Mouse (Mus musculus): ENCODE results near the gene Socs1.
A peak's percentile ranks its signal among the peaks of the same experiment; 100 is the strongest.

Socs1 gene

DNA sequence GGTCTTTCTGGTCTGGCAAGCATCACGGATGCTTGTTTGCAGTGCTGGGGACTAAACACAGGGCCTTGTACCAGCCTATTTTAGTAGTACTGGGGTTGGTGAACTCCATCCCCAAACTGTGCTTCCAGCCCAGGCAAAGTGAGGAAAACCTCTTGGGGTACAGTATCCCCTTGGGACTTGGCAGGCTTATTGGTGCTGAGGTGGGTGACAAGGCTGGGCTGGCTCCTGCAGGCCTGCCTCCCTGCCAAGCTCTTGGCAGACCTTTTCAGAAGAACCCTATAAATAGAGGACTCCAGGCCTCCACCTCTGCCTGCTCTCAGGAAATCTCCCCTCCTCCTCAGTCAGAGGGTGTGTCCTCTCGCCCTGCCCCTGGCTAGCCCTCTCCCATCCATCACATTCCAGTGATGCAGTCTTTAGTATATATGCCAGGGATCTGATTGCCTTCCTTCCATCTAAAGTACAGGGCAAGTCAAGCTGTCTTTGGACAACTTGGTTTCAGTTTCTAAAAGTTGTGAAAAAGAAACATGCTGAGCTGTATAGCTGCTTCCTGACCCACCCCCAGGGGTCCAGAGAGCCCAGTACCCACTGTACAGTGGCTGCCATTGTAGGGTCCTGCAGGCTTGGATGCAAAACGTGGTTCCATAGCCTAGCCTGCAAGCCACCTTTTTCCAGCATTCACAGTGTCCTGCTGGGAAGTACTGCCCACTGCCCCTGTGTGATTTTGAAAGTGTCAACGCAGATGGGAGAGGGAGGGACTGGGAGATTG, 1.6 kb upstream of the Socs1 start:
- DNase-seq (ENCODE audit: low spot score in 2 of 2), result no peak

DNA sequence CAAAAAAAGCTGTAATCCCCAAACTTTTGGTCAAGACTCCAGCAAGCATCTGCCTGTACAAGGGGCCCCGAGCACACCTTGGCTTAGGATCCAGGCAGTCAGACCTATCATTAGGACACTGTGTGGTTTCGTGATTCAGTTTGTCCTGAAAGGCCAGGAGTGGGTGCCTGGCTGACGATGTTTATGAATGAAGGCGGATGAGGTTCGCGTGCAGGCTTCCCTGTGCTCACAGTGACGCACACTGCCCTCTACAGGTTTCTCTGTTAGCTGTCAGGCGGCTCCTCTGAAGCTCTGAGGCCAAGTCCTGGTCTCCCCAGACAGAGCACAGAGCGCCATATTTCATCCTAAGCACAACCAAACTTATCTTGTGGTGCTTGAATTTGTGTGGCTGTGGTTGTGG, 952 bp upstream of the Socs1 start:
- peak; percentile 64 to 69 for DNase-seq (ENCODE audit: low spot score in 2 of 2)

DNA sequence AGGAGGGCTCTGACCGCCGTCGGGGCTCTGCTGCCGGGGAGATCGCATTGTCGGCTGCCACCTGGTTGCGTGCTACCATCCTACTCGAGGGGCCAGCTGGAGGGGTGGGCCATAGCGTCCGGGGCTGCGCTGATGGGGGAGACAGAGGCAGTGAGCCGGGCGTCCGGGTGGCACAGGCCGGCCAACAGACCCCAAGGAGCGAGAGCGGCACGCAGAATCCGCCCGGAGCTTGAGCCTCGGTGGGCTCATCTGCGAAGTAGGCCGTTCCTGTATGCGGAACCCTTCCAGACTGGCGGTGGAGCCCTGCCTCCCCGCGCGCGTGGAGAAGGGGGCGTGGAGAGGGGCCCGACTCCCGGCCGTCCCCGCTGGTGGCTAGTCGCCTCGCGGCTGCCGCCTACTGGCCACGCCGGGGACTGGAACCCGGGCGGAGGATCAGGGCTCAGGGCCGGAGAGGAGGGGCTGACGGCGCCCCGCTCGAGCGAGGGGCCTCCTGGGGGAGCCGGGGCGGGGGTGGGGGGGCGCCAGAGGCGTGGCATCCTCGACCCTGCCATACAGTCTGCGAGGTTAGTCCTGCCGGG, 454 bp downstream of the Socs1 start:
- DNase-seq (ENCODE audit: low spot score in 2 of 2), result peak; percentile 77 to 78

DNA sequence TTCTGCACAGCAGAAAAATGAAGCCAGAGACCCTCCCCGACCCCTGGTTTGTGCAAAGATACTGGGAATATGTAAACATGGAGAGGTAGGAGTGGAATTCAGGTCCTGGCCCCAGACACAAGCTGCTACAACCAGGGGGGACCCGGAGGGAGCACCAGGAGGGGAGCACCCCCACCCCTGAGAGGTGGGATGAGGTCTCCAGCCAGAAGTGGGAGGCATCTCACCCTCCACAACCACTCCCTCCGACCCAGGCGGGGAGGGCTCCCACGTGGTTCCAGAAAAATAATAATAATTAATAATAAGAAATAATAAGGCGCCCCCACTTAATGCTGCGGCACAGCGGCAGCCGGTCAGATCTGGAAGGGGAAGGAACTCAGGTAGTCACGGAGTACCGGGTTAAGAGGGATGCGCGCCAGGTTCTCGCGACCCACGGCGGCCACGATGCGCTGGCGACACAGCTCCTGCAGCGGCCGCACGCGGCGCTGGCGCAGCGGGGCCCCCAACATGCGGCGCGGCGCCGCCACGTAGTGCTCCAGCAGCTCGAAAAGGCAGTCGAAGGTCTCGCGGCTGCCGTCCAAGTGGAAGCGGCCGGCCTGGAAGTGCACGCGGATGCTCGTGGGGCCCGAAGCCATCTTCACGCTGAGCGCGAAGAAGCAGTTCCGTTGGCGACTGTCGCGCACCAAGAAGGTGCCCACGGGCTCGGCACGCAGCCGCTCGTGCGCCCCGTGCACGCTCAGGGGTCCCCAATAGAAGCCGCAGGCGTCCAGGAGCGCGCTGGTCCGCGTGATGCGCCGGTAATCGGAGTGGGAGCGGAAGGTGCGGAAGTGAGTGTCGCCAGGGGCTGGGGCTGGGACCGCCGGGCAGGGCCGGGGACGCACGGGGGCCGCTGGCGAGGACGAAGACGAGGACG, 1.2 kb downstream of the Socs1 start:
- DNase-seq (ENCODE audit: low spot score in 2 of 2), result peak in 1 of 2 experiments; percentile 11

DNA sequence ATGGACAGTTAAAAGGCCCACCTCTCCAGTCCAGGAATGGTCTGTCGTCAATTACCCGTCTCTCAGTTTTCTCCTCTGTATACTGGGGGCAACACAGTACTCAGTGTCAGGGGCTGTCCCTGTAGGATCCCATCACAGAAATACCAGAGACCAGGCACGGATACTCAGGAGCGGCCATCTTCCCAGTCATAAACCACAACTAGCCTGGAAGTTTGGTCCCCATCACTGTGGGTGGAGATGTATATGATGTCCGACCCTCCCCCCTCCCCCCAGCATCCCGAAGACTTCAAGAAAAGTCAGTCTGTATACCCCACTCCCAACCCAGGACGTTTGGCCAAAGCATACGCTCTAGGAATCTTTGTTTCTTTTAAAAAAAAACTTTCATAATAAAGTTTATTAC, 1.9 kb downstream of the Socs1 start:
- DNase-seq (ENCODE audit: low spot score in 2 of 2), result no peak

DNA sequence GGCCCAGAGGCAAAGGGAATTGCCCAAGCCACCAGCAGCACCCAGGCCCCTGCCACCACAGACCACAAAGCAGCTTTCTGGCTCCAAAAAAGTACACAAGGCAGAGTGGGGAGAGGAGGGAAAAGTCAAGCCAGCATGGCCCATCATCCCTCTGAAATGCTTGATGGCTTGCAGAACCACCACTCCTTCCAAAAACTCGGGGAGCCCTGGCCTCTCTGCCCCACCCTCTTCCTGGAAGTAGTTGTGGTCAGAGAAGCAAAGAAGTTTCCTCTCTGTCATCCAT, 2.2 kb downstream of the Socs1 start:
- no peak for DNase-seq (ENCODE audit: low spot score in 2 of 2)

DNA sequence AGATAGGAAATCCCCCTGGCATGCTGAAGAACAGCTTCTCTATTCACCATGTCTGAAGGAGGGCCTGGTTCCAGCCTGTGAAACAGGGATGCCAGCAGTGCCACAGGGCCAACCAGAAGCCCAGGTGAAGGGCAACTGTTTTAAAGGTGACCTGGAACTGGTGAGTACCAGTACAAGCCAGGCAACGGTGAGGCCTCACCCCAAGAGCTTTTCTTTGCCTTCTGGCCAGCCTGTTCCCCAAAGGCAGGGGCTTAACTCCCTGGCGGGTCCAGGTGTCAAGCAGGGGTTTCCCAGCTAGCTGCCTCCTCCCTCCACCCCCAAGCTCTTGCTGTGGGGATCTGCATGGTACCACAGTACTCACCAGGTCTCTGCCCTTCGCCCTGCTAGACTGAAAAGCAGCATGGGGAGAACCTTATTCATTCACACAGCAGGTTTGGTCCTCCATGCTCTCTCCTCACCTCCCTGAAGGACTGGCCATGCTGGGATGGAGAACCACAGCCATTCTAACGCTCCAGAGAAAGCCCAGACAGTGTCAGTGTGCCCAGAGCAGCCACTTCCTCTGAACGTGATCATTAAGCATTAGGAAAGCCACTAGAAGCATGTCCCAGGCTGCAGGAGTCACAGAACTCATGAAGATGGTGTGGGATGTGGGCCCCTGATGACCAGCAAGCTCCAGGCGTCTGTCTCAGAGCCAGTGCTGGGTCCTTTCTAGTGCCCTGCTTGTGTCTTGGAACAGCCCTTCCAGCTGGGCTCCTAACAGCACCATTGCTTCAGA, 2.8 kb downstream of the Socs1 start:
- no peak for DNase-seq (ENCODE audit: low spot score in 2 of 2)

DNA sequence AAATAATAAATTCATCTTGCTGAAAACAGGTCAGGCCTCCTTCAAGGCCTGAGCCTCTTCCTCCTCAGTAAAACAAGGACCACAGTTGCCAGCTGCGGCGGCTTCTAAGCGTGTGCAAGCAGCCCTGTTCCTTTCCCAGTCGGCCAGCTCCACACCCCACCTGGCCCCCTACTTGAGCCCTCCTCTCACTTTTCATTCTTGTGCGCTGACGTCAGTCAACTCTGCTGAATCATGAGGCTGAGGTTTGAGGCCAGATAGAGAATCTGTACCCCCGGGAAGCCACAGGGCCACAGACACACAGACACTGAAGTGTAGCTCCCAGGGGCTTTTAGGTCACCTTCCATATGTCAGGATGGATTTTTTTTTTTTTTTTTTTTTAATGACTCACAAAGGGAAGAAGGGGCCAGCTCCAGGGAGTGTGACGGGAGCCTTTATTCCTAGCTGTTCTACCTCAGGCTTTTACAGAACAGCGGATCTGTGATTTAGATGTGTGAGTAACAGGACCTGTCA, 3.4 kb downstream of the Socs1 start:
- DNase-seq (ENCODE audit: low spot score in 2 of 2), result no peak

DNA sequence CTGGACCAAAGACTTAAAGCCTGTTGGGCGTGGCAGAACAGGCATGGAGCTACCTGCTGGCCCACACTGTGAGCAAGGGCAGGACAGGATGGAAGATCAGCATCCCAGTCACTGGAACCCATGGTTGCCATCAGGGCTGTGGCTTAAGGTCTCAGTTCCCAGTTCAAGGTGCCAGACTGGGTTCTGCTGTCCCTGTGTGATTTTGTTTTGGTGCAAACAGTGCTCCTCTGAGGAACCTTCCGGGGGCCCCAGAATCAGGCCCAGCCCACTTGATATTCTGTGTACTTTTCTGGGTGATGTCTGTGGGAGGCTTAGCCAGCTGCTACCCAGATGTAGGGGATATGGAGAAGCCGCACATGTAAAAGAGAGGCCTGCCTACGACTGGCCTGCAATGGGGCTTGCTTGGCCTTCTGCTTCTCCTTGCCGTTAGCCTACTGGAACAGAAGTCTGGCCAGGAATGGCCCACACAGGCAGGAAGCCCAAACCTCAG, 4.7 kb downstream of the Socs1 start:
- DNase-seq (ENCODE audit: low spot score in 2 of 2), result no peak

DNA sequence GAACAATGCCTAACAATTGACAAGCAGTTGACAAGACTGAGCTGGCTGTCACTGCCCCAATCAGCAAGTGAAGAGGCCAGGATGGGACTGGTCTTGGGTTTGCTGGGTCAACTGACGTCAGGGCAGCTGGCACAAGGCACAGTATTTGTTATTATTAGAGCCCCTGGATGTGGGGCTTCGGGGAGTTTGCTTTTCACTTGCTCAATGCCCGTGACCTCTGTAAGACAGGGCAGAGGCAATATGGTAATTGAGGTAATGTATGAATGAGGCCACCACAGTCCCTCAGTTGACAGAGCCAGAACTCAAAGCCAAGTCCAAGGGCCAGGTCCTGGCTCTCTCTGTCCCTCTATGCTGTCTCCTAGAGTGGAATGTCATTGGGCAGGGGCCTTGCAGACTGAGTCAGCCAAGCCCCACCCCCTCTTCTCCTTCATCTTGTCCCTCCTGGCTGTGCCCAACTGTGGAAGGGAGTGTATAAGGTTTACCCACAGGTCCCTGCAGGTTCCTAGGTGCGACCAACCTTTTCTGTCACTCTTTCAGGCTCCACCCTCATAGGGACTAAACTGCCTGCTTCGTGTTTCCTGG, 7.7 kb downstream of the Socs1 start:
- DNase-seq (ENCODE audit: low spot score in 2 of 2), result no peak

DNA sequence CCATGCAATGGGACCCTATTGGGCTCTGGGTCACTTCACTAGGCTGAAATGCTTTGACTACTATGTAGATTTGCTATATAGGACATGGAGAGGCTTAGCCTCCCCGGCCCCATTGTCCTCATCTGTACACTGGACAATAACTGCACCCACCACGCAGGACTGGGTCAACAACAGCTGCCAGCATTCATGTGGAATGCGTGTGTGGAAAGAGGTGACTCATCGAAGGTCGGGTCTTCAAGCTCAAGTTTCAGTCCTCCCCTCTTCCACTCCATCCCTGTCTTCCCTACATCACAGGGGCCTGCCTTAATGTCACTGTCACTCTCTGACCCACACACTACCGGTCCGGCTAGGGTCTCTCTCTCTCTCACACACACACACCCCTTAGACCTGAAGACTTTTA, 9.0 kb downstream of the Socs1 start:
- DNase-seq (ENCODE audit: low spot score in 2 of 2), result no peak

DNA sequence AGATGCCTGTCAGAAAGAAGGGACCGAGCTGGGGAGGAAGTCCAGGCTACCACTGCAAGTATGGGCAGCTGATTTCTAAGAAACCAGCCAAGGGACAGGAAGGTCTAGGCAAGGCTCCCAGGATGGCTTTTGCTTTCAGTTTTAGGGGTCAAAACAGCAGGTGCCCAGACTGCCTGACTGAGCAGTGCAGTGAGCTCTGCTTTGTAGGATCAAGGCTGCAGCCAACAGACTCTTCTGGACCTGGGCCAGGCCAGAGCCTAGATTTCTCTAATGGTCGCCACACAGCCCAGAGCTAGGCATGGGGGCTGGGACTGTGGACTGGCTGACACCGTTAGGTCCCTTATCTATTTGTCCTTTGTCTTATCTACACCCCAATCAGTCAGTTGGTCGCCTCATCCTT, 10.6 kb downstream of the Socs1 start:
- no peak for DNase-seq (ENCODE audit: low spot score in 2 of 2)

DNA sequence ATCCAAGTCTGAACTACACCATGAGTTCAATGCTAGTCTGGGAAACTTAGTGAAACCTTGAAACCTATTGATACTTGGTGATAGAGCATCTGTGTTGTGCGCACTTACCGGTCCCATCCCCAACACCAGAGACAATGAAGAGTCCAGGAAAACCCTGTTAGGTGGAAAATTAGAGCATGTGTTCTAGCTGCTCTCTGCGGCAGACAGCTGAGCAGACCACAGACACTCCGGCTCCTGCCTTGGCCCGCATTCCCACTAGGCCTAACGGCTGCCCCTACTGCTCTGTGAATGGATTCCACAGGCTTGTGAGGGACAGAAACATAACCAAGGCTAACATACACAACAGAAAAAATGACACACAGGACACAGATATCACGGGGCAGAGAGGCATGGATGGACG, 11.8 kb downstream of the Socs1 start:
- no peak for DNase-seq (ENCODE audit: low spot score in 2 of 2)

DNA sequence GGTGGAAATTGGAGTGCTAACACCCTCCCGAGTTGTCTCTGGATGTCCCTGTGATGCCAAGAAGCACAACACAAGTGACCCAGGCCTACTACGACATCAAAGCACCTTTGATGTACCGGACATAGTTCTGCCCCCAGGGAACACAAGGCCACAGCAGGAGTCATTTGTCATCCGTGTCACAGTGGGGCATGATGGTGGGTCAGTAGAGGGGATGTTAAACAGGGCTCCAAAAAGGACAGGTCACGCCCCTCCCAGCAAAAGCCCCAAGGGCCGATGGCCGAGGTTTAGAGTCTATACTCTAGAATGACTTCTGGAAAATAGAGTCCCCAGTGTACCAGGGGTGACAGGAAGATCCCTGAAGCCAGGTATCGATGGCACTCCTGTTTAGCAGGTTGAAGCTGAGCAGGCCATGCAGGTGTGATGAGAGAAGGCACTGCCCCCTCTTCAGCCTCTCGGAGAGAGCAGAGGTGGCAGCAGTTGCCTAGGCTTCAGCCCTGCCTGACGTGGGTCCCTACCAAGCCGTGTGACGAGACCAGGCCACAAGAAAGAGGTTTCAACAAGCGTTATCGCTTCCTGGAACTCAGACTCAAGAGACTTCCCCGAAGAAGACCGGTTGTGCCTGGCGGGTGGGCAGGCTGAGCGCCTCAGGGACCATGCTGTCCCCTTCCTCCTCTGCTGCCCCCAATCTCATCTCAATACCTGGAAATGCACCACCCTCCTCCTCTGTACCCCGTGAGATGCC, 13.4 kb downstream of the Socs1 start:
- no peak for DNase-seq (ENCODE audit: low spot score in 2 of 2)

DNA sequence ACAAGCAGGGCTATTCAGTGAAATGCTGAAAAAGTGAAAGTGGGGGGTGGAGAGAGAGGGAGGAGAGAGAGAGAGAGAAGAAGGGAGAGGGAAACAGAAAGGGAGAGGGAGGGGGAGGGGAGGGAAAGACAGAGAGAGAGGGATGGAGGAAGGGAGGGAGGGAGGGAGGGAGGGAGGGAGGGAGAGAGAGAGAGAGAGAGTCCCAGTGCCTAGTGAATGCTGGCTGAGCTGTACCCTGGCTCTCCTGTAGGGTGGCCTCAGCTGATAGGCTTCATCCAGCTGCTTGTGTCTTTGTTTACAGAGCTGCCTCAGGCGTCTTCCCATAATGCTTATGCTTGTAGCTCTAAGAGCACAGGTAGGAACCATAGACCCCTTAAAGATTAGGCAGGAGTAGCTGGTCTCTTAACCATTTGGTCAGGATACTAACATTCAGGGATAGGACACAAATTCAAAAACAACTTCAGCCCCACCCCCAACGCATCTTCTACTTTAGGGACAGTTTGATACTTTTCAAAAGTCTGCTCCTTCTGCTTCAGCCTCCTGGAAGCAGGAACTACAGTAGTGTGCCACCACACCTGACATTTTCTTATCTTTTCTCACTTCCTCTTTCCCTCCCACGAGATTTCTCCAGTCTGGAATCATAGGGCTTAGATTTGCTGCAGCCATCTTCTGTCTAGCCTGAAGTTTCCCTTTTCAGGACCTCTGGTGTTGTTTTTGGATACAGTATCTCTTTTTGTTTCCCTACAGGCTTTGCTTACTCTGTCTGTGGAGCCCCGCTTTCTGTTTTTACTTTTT, 14.6 kb downstream of the Socs1 start:
- DNase-seq (ENCODE audit: low spot score in 2 of 2), result no peak

DNA sequence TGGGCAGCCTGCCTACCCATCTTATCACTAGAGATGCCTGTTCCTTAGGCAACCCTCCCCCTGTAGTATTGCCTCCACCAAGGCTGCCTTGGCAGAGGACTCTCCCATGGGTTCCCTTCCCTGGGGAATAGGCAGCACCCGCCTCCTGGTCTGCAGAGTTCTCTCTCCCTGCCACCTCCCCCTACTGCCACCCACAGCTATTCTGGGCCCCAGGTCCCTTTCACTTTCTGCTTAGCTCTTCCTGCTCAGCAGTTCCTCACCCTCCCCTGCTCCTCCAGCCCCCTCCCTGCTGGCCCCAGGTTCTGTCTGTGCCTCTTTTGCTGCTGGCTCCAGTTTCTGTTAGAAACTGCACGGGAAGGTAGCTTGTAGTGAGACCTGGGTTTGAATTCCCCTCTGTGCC, 15.7 kb downstream of the Socs1 start:
- DNase-seq (ENCODE audit: low spot score in 2 of 2), result no peak

DNA sequence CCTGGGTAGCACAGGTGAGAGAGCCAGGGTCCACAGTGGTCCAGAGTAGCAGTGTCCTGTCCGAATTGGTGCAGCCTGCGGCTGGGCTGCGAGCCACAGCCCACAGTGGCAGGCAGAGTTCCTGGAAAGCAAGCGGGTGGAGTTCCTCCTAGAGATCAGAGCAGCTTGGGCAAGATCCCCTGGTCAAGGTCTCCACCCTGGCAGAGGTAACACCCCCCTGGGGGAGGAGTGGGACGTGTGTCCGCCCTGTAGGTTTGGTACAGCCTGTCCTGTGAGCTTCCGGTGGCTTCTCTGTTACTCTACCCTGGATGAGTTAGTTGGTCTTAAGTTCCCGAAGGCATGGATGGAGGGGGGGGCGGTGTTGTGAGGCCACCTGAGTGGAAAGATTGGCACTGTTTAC, 16.5 kb downstream of the Socs1 start:
- no peak for DNase-seq (ENCODE audit: low spot score in 2 of 2)

DNA sequence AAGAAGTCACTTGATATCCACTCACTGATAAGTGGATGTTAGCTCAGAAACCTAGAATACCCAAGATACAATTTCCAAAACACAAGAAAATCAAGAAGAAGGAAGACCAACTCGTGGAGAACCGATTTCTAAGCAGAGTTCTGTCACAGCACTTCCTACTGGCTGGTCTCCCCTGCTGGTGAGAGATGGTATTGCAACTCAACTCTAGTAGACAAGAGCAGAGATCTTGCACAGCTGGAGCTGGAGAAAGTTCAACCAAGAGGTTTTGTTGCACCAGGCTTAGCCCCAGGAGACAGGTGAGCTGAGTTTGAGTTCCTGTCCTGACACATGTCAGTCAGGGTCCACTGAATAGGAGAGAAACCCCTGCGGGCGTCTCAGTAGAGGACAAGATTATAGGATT, 18.2 kb downstream of the Socs1 start:
- DNase-seq (ENCODE audit: low spot score in 2 of 2), result peak in 1 of 2 experiments; percentile 54

DNA sequence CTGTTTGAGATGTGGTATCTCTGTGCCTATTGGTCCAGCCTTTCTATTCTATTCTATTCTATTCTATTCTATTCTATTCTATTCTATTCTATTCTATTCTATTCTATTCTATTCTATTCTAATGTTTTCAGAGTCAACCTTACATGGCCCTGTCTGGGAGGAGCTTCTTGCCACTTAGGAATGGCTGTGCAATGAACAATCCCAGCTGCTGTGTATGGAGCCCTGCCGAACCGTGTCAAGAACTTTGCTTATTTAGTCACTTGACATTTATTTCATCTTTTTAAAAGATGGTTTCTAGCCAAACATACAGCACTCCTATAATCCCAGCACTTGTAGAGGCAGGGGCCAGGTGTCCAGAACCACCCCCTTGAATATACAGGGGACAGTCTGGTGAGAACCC, 21.0 kb downstream of the Socs1 start:
- DNase-seq (ENCODE audit: low spot score in 2 of 2), result no peak
